Mouse (Mus musculus): ENCODE results near the gene Pgrmc2. TPM values are rescaled to one million over a fixed set of nuclear protein-coding genes. Genes with fewer than 3 reads are reported as not detected.
A peak's percentile ranks its signal among the peaks of the same experiment; 100 is the strongest.

Gene Pgrmc2
- polyA plus RNA-seq, 1 experiment from 2014 or later = 99.6 TPM

GRCm38 (mm10) chr3:41100157-41100556 lies 17.3 kb upstream of the Pgrmc2 start:
- in situ Hi-C loops (cut with MboI; ENCODE audit: low pct_unique_long_range_greater_than_20kb) = no loop called here
- no peak for ATAC-seq
- no peak for DNase-seq (ENCODE audit: low read depth, low spot score)
- ChIA-PET POLR2A (no interaction called here), CTCF (interaction anchor here (1.2 to 4.2 kb wide), 5 partner anchors 8 to 506 kb away, joined by 3 to 16 read pairs (median 4); no protein-coding TSS in a partner anchor)
- TF ChIP-seq CTCF (IDR thresholded peaks at IDR 0.05) = no peak
- no peaks in the 10 kb centered on the region for H3K27me3 ChIP-seq

GRCm38 (mm10) chr3:41099672-41100071 lies 16.8 kb upstream of the Pgrmc2 start:
- no peaks in the 10 kb centered on the region for H3K27me3 ChIP-seq
- in situ Hi-C loops (cut with MboI; ENCODE audit: low pct_unique_long_range_greater_than_20kb) = no loop called here
- no peak for DNase-seq (ENCODE audit: low read depth, low spot score)
- POLR2A ChIA-PET = no interaction called here
- TF ChIP-seq CTCF (IDR thresholded peaks at IDR 0.05) = no peak
- no peak for ATAC-seq
- CTCF ChIA-PET = interaction anchor here (1.4 to 2.8 kb wide), 3 partner anchors 11 to 506 kb away, joined by 3 to 9 read pairs (median 4); no protein-coding TSS in a partner anchor

- no peaks in the 10 kb centered on the region for H3K27me3 ChIP-seq
- ATAC-seq (no peak), DNase-seq (ENCODE audit: low read depth, low spot score) (no peak)
- TF ChIP-seq CTCF (IDR thresholded peaks at IDR 0.05) = no peak
- in situ Hi-C loops (cut with MboI; ENCODE audit: low pct_unique_long_range_greater_than_20kb) = no loop called here
- CTCF ChIA-PET = interaction anchor here (1.5 to 2.8 kb wide), 4 partner anchors 8 to 18 kb away, joined by 4 to 16 read pairs (median 10); no protein-coding TSS in a partner anchor
- POLR2A ChIA-PET = interaction anchor here (1.2 kb wide), 1 partner anchor 11 kb away, joined by 5 read pairs; no protein-coding TSS in a partner anchor
Measured at GRCm38 (mm10) chr3:41093210-41093609, 10.4 kb upstream of the Pgrmc2 start.

- DNase-seq (ENCODE audit: low read depth, low spot score) (no peak), ATAC-seq (no peak)
- ChIA-PET POLR2A (interaction anchor here (1.2 kb wide), 1 partner anchor 10 kb away, joined by 5 read pairs; no protein-coding TSS in a partner anchor), CTCF (interaction anchor here (1.9 to 2.8 kb wide), 3 partner anchors 10 to 18 kb away, joined by 9 to 16 read pairs (median 10); no protein-coding TSS in a partner anchor)
- TF ChIP-seq CTCF (IDR thresholded peaks at IDR 0.05) = no peak
- in situ Hi-C loops (cut with MboI; ENCODE audit: low pct_unique_long_range_greater_than_20kb) = no loop called here
- no peaks in the 10 kb centered on the region for H3K27me3 ChIP-seq
Measured at GRCm38 (mm10) chr3:41092311-41092710, 9.5 kb upstream of the Pgrmc2 start.

- no peaks in the 10 kb centered on the region for H3K27me3 ChIP-seq
- no peak for TF ChIP-seq CTCF (IDR thresholded peaks at IDR 0.05)
- ChIA-PET CTCF (interaction anchor here (2.1 to 2.8 kb wide), 2 partner anchors 11 to 20 kb away, joined by 9 to 16 read pairs; no protein-coding TSS in a partner anchor), POLR2A (no interaction called here)
- in situ Hi-C loops (cut with MboI; ENCODE audit: low pct_unique_long_range_greater_than_20kb) = no loop called here
- ATAC-seq (no peak), DNase-seq (ENCODE audit: low read depth, low spot score) (no peak)
Measured at GRCm38 (mm10) chr3:41090839-41091238, 8.0 kb upstream of the Pgrmc2 start.

GRCm38 (mm10) chr3:41087071-41087470 lies 4.2 kb upstream of the Pgrmc2 start:
- ATAC-seq = no peak
- no peaks in the 10 kb centered on the region for H3K27me3 ChIP-seq
- ChIA-PET CTCF (interaction anchor here (1.0 to 2.1 kb wide), 3 partner anchors 10 to 45 kb away, joined by 5 to 9 read pairs (median 5); no protein-coding TSS in a partner anchor), POLR2A (no interaction called here)
- no peak for DNase-seq (ENCODE audit: low read depth, low spot score)
- no peak for TF ChIP-seq CTCF (IDR thresholded peaks at IDR 0.05)
- in situ Hi-C loops (cut with MboI; ENCODE audit: low pct_unique_long_range_greater_than_20kb) = loop anchor here (5.0 kb wide), 1 partner anchor 80 kb away; no protein-coding TSS in a partner anchor

- DNase-seq (ENCODE audit: low read depth, low spot score) = no peak
- POLR2A ChIA-PET = interaction anchor here (0.6 kb wide), 1 partner anchor 464 kb away, joined by 3 read pairs; no protein-coding TSS in a partner anchor
- CTCF ChIA-PET = interaction anchor here (0.7 to 1.0 kb wide), 3 partner anchors 9 to 16 kb away, joined by 3 to 4 read pairs (median 3); no protein-coding TSS in a partner anchor
- TF ChIP-seq CTCF (IDR thresholded peaks at IDR 0.05) = no peak
- H3K27me3 ChIP-seq = no peaks in the 10 kb centered on the region
- ATAC-seq = no peak
- in situ Hi-C loops (cut with MboI; ENCODE audit: low pct_unique_long_range_greater_than_20kb) = no loop called here
Measured at GRCm38 (mm10) chr3:41084421-41084820, 1.6 kb upstream of the Pgrmc2 start.

- CTCF ChIA-PET = interaction anchor here (0.7 to 1.3 kb wide), 2 partner anchors 12 to 41 kb away, joined by 3 read pairs; no protein-coding TSS in a partner anchor
- DNase-seq (ENCODE audit: low read depth, low spot score) (no peak), ATAC-seq (peak; percentile 0)
- POLR2A ChIA-PET = interaction anchor here (0.7 to 1.1 kb wide), 5 partner anchors 13 to 418 kb away, joined by 3 to 4 read pairs (median 3); no protein-coding TSS in a partner anchor
- in situ Hi-C loops (cut with MboI; ENCODE audit: low pct_unique_long_range_greater_than_20kb) = no loop called here
- no peaks in the 10 kb centered on the region for H3K27me3 ChIP-seq
- no peak for TF ChIP-seq CTCF (IDR thresholded peaks at IDR 0.05)
Measured at GRCm38 (mm10) chr3:41083790-41084112, 905 bp upstream of the Pgrmc2 start.

GRCm38 (mm10) chr3:41082520-41082884 lies 344 bp downstream of the Pgrmc2 start:
- H3K27me3 ChIP-seq = no peaks in the 10 kb centered on the region
- DNase-seq (ENCODE audit: low read depth, low spot score) (no peak), ATAC-seq (peak; percentile 28)
- in situ Hi-C loops (cut with MboI; ENCODE audit: low pct_unique_long_range_greater_than_20kb) = no loop called here
- ChIA-PET CTCF (interaction anchor here (1.3 to 3.0 kb wide), 3 partner anchors 11 to 100 kb away, joined by 3 to 13 read pairs (median 10); no protein-coding TSS in a partner anchor), POLR2A (interaction anchor here (0.7 to 1.6 kb wide), 5 partner anchors 10 to 98 kb away, joined by 3 to 5 read pairs (median 3); no protein-coding TSS in a partner anchor)
- TF ChIP-seq CTCF (IDR thresholded peaks at IDR 0.05) = no peak

GRCm38 (mm10) chr3:41081474-41082301 lies 1.2 kb downstream of the Pgrmc2 start:
- H3K27me3 ChIP-seq = no peaks in the 10 kb centered on the region
- in situ Hi-C loops (cut with MboI; ENCODE audit: low pct_unique_long_range_greater_than_20kb) = no loop called here
- ATAC-seq (no peak), DNase-seq (ENCODE audit: low read depth, low spot score) (no peak)
- ChIA-PET CTCF (interaction anchor here (0.8 to 3.0 kb wide), 5 partner anchors 10 to 101 kb away, joined by 3 to 13 read pairs (median 4); no protein-coding TSS in a partner anchor), POLR2A (interaction anchor here (0.6 to 1.6 kb wide), 6 partner anchors 11 to 99 kb away, joined by 3 to 5 read pairs (median 3); no protein-coding TSS in a partner anchor)
- TF ChIP-seq CTCF (IDR thresholded peaks at IDR 0.05) = no peak

Data from Patski (cell line).